Mouse (Mus musculus) liver, postnatal 0 days (tissue): ENCODE data around the gene Cuta. TPM values are rescaled to one million over a fixed set of nuclear protein-coding genes. Genes with fewer than 3 reads are reported as not detected.

Experiments used
- ATAC-seq: fragments of 200-750 bp; cut with Nextera tagmentation; 2 replicates; pipeline ENCODE4 v1.8.0; 2017; ENCODE audit warnings: mild to moderate bottlenecking, moderate library complexity
- DNase-seq: peaks from one replicate; pipeline ENCODE4 v3.0.0-alpha.2; 2016
- H3K27ac ChIP-seq: fragments of 300-500 bp; sonication (generic); 2 replicates; pipeline ENCODE4 v1.5.1; 2014; ENCODE audit warnings: antibody characterized with exemption, moderate library complexity, mild to moderate bottlenecking, low read depth
- H3K27me3 ChIP-seq: fragments of 300-500 bp; sonication (generic); 2 replicates; pipeline ENCODE4 v1.6.1; 2014; ENCODE audit warnings: low read length, control low read depth, mixed read lengths; ENCODE audit not compliant: insufficient read depth
- H3K36me3 ChIP-seq: fragments of 300-500 bp; sonication (generic); replicated peaks from 2 replicates; pipeline ENCODE4 v1.6.1; 2014; ENCODE audit warnings: mild to moderate bottlenecking, control low read depth, low read length, moderate library complexity, mixed read lengths; ENCODE audit not compliant: insufficient read depth
- H3K4me1 ChIP-seq: fragments of 300-500 bp; sonication (generic); 2 replicates; pipeline ENCODE4 v1.6.1; 2014; ENCODE audit warnings: antibody characterized with exemption, mild to moderate bottlenecking, control low read depth; ENCODE audit not compliant: insufficient read depth
- H3K4me2 ChIP-seq: fragments of 300-500 bp; sonication (generic); 2 replicates; pipeline ENCODE4 v1.6.1; 2014; ENCODE audit warnings: low read depth, mild to moderate bottlenecking, low read length, moderate library complexity, mixed read lengths
- H3K4me3 ChIP-seq: fragments of 300-500 bp; sonication (generic); 2 replicates; pipeline ENCODE4 v1.5.1; 2014; ENCODE audit warnings: low read depth, low read length
- H3K9ac ChIP-seq: fragments of 300-500 bp; sonication (generic); replicated peaks from 2 replicates; pipeline ENCODE4 v1.6.1; 2014; ENCODE audit warnings: mild to moderate bottlenecking, moderate library complexity
- H3K9me3 ChIP-seq: fragments of 300-500 bp; sonication (generic); 2 replicates; pipeline ENCODE4 v1.6.1; 2016; ENCODE audit warnings: mild to moderate bottlenecking, control low read depth, low read length, mixed read lengths
- CTCF ChIP-seq: sonication (generic); IDR thresholded peaks from 2 replicates; pipeline ENCODE4 v1.5.1; 2016; ENCODE audit warnings: antibody characterized with exemption, low read depth
- EP300 ChIP-seq: IDR thresholded peaks from 2 replicates; pipeline ENCODE4 v1.6.1; 2016; ENCODE audit warnings: antibody characterized with exemption, low read depth, mild to moderate bottlenecking
- WGBS: fragments of 180-500 bp; shearing (Covaris S2); extraction: QIAGEN DNeasy Blood & Tissue Kit; methylation state at CpG from one replicate; pipeline ENCODE4 v1.1.7; 2014; ENCODE audit not compliant: insufficient replicate concordance; 5-methylcytosine and 5-hydroxymethylcytosine counted together
- polyA plus RNA-seq: library from polyadenylated mRNA; unstranded; fragments of >200 nt; fragmentation: Nextera tagmentation; extraction: Ambion mirVana; gene quantifications from 2 replicates; pipeline ENCODE4 v1.2.1, GENCODE M21; 2015

Gene Cuta
- polyA plus RNA-seq, 1 experiment from 2014 or later: 83.4 TPM

DNA sequence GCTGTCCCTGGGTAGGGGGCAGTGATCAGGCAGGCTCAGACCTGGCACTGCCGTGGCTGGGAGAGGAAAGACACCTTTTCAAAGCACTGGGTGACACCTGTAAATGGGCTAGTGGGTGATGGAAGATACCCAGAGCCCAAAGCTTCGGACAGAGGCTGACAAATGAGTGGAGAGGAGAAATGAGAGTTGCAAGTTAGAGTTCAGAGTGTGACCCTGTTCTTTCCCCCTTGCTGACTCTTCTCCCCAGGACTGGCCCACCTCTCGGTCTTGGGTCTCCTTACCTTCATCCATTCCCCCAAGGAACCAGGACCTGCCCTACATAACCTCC, 568 bp upstream of the Cuta start:
- ATAC-seq (no peak), DNase-seq (no peak)
- no peaks in the 10 kb centered on the region for H3K27me3 ChIP-seq
- peak overlapping the region; percentile 91 for H3K4me2 ChIP-seq
- H3K4me3 ChIP-seq: peak overlapping the region; percentile 57
- peak overlapping the region; percentile 97 for H3K27ac ChIP-seq
- WGBS: 5% methylated on average over 3 of the region's 3 CpGs
- H3K4me1 ChIP-seq: peaks cover 25% of the 10 kb centered on the region
- H3K36me3 ChIP-seq: peaks cover 15% of the 10 kb centered on the region
- peak overlapping the region; percentile 82 for H3K9ac ChIP-seq
- TF ChIP-seq EP300 (no peak), CTCF (0 out of 2 replicates have a peak, but pooled peaks have one; percentile 3)
- H3K9me3 ChIP-seq: no peaks in the 10 kb centered on the region

DNA sequence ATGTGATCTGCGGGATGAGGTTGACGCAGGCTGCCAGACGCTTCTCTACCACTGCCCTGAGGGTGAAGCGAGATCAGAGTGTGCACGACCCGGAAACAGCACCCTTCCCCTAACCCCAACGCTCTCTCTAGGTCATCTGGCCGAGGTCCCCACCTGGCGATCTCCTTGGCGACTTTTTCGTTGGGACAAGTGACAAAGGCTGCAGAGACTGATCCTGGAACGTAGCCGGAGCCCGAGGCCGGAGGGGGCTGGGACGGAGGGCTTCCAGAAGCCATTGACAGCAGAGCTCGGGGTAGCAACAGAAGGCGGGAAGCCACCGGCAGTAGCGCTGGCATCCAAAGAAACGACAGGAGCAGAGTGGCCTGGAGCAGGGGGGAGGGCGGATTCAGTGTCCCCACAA, 638 bp downstream of the Cuta start:
- ATAC-seq (0 out of 2 replicates have a peak, but pooled peaks have one; percentile 0), DNase-seq (no peak)
- Histone ChIP-seq H3K27me3 (no peaks in the 10 kb centered on the region), H3K4me1 (peaks cover 29% of the 10 kb centered on the region), H3K4me3 (peak overlapping the region; percentile 69), H3K4me2 (peak overlapping the region; percentile 95), H3K9me3 (no peaks in the 10 kb centered on the region), H3K9ac (peak overlapping the region; percentile 74), H3K27ac (peak overlapping the region; percentile 82), H3K36me3 (peaks cover 20% of the 10 kb centered on the region)
- TF ChIP-seq CTCF (no peak), EP300 (no peak)
- under 1% methylated on average over 21 of the region's 22 CpGs for WGBS

DNA sequence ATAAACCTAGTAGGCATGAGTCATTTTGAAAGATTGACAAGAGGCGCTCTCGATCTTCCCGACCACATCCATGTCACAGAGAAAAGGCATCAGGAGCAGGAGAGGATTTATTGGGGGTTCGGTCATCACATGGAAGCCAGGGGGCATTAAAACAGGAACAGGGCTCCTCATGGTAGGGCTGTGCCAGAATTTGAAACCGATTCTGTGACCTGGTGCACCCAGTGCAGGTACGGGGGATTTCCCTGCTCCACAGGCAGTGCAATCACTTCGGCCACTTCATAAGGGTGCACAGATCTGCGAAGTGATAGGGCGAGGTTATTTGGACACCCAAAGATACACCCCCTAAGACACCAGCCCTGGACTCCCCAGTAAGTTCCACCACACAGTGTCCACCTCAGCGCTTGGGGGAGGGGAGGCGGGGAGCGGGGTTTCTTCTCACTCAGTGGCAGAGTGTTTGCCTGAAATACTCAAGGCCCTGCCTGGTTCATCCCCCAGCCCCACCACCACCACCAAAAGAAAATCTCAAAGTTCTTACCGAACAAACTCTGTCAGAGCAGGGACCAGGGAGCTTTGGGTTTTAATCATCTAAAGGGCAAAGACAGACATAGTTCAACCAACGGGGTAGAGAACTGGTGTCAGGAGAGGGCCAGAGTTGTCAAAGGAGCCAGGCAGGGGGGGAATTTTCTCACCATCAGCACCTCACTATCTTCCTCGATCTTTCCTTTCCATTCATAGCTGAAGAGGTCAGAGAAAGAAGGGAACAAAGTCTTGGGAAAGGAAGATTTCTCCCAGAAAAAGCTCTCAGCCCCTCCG, 1.3 kb downstream of the Cuta start:
- H3K9ac ChIP-seq: peak overlapping the region; percentile 74
- no peaks in the 10 kb centered on the region for H3K27me3 ChIP-seq
- H3K9me3 ChIP-seq: no peaks in the 10 kb centered on the region
- TF ChIP-seq CTCF: no peak
- no peak for TF ChIP-seq EP300
- peak overlapping the region; percentile 82 for H3K27ac ChIP-seq
- DNase-seq (peak; percentile 21), ATAC-seq (no peak)
- peak overlapping the region; percentile 95 for H3K4me2 ChIP-seq
- H3K4me1 ChIP-seq: peaks cover 36% of the 10 kb centered on the region
- 50% methylated on average over 16 of the region's 16 CpGs for WGBS
- peaks cover 20% of the 10 kb centered on the region for H3K36me3 ChIP-seq
- peak overlapping the region; percentile 69 for H3K4me3 ChIP-seq

- Histone ChIP-seq H3K27me3 (no peaks in the 10 kb centered on the region), H3K27ac (no peak overlapping the region), H3K4me3 (no peak overlapping the region), H3K4me2 (0 out of 2 replicates have a peak overlapping the region, but pooled peaks have one; percentile 95), H3K9ac (no peak overlapping the region), H3K9me3 (no peaks in the 10 kb centered on the region), H3K4me1 (peaks cover 41% of the 10 kb centered on the region), H3K36me3 (peaks cover 20% of the 10 kb centered on the region)
- no peak for TF ChIP-seq EP300
- TF ChIP-seq CTCF: no peak
- WGBS: 83% methylated on average over 15 of the region's 15 CpGs
- ATAC-seq (no peak), DNase-seq (peak; percentile 12)
Observed at GRCm38 (mm10) chr17:26936921-26937695, 2.3 kb downstream of the Cuta start.

DNA sequence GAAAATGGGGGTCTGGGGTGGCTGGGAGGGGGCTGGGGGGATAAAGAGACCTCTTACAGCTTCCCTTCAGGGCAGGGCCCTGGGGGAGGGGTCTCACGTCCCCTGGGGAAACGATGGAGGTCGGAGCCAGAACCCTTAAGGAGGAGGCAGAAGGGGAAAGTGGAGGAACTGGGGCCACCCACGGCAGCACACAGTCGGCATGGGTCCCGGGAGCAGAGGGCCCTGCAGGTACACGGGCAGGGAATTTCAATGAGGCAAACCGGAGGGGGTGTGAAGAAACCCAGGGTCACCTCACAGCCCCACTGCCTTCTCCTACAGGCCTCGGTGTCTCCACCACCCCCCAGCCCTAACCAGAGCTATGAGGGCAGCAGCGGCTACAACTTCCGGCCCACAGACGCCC, 2.9 kb downstream of the Cuta start:
- Histone ChIP-seq H3K27ac (no peak overlapping the region), H3K36me3 (peaks cover 20% of the 10 kb centered on the region), H3K4me1 (peaks cover 41% of the 10 kb centered on the region), H3K27me3 (no peaks in the 10 kb centered on the region), H3K4me2 (no peak overlapping the region), H3K4me3 (no peak overlapping the region), H3K9ac (no peak overlapping the region), H3K9me3 (no peaks in the 10 kb centered on the region)
- 89% methylated on average over 12 of the region's 12 CpGs for WGBS
- no peak for ATAC-seq
- peak; percentile 14 for DNase-seq
- TF ChIP-seq EP300 (no peak), CTCF (no peak)

DNA sequence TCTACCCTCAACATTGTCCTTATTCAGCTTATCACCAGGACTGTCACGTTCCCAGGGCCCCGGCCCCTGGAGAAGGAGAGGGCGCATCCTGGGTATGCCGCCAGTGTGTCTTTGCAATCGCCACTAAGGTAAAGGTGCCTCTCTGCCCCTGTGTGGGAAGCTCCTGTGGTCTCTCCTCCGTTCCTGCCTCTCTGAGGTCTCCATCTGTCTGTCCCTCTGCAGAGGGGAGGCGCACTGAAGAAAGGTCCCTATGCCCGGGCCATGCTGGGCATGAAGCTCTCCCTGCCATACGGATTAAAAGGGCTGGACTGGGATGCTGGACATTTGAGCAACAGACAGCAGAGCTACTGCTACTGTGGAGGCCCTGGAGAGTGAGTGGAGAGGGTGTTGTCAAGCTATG, 4.3 kb downstream of the Cuta start:
- Histone ChIP-seq H3K9ac (no peak overlapping the region), H3K36me3 (peaks cover 20% of the 10 kb centered on the region), H3K4me3 (no peak overlapping the region), H3K9me3 (no peaks in the 10 kb centered on the region), H3K4me1 (peaks cover 30% of the 10 kb centered on the region), H3K27ac (no peak overlapping the region), H3K4me2 (no peak overlapping the region), H3K27me3 (no peaks in the 10 kb centered on the region)
- TF ChIP-seq CTCF (no peak), EP300 (no peak)
- 93% methylated on average over 9 of the region's 9 CpGs for WGBS
- ATAC-seq (no peak), DNase-seq (no peak)
